Mouse (Mus musculus): Measurements from ENCODE around the gene Stub1. TPM values are rescaled to one million over a fixed set of nuclear protein-coding genes. Genes with fewer than 3 reads are reported as not detected.
"Not testable (repeated sequence)": the region's sequence is repeated elsewhere in the genome, so short reads cannot be mapped to it uniquely, and the experiment has no call there.

The Stub1 gene
- polyA plus RNA-seq, 1 experiment from 2014 or later, result 316 TPM

- not testable (repeated sequence) for H3K36me3 ChIP-seq; H3K27me3 ChIP-seq; ATAC-seq; H3K27ac ChIP-seq; H3K9me3 ChIP-seq; H3K9ac ChIP-seq (replicated peaks); H3K4me3 ChIP-seq (replicated peaks); H3K4me2 ChIP-seq (replicated peaks)
- H3K4me1 ChIP-seq (replicated peaks), result peaks cover 52% of the 10 kb centered on the region
- WGBS, result 55% methylated on average over 2 of the region's 2 CpGs
Measured at GRCm38 (mm10) chr17:25807452-25807851, 25.8 kb downstream of the Stub1 start.

GRCm38 (mm10) chr17:25806507-25806906, 26.7 kb downstream of the Stub1 start:
- peaks cover 52% of the 10 kb centered on the region for H3K4me1 ChIP-seq (replicated peaks)
- 95% methylated on average over 4 of the region's 4 CpGs for WGBS
- ATAC-seq, result no peak

DNA sequence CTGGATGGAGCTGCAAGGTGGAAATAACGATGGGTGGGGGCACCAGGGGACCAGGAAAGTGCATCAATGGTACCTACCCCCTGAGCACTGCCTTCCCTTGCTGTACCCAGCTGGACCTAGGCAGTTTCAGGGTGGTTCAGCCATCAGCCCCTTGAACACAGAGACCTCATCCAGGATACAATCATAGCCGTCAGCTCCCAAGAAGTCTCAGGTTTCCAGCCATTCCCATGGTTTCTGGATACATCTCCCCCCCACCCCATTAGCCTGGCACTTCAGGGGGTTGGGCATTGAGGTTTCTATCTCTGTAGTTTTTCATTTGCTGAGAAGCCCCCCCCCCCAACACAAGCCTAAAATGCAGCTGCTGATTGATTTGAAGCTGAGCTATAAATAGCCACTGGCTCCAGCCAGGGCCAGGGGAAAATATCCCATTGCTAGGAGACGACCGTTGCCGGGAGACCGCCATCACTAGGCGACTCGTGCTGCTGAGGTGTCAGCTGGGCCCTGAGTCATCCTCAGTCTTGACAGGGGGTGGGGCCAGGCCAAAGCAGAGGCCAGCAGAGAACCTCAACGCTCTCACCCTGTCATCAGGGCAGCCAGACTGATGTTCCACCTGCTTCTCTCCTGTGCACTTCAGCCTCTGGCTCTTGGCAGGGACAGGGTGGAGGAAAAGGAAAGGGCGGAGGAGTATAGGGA, 30.2 kb downstream of the Stub1 start:
- H3K4me2 ChIP-seq (replicated peaks), result peak overlapping the region; percentile 52
- 6% methylated on average over 10 of the region's 10 CpGs for WGBS
- ATAC-seq, result peak; percentile 95
- H3K27me3 ChIP-seq, result no peaks in the 10 kb centered on the region
- H3K4me3 ChIP-seq (replicated peaks), result peak overlapping the region; percentile 12; the same call in 1 of the 2 replicates
- H3K27ac ChIP-seq, result peak overlapping the region; percentile 95
- H3K9me3 ChIP-seq, result no peaks in the 10 kb centered on the region
- H3K9ac ChIP-seq (replicated peaks), result peak overlapping the region; percentile 51
- peaks cover 32% of the 10 kb centered on the region for H3K4me1 ChIP-seq (replicated peaks)
- H3K36me3 ChIP-seq, result no peaks in the 10 kb centered on the region

More at GRCm38 (mm10) chr17:25806507-25806906, 26.7 kb downstream of the Stub1 start:
- Histone ChIP-seq H3K36me3 (no peaks in the 10 kb centered on the region), H3K4me2 (replicated peaks) (no peak overlapping the region), H3K9me3 (no peaks in the 10 kb centered on the region), H3K9ac (replicated peaks) (no peak overlapping the region), H3K27me3 (no peaks in the 10 kb centered on the region), H3K27ac (no peak overlapping the region), H3K4me3 (replicated peaks) (no peak overlapping the region)

- no peaks in the 10 kb centered on the region for H3K9me3 ChIP-seq
- H3K4me3 ChIP-seq (replicated peaks), result no peak overlapping the region
- no peaks in the 10 kb centered on the region for H3K36me3 ChIP-seq
- H3K9ac ChIP-seq (replicated peaks), result no peak overlapping the region
- H3K4me2 ChIP-seq (replicated peaks), result no peak overlapping the region
- H3K4me1 ChIP-seq (replicated peaks), result peaks cover 42% of the 10 kb centered on the region
- ATAC-seq, result no peak
- H3K27ac ChIP-seq, result no peak overlapping the region
- whole genome bisulfite sequencing, result 10% methylated on average over 6 of the region's 6 CpGs
- H3K27me3 ChIP-seq, result no peaks in the 10 kb centered on the region
Measured at GRCm38 (mm10) chr17:25801029-25801428, 32.2 kb downstream of the Stub1 start.

GRCm38 (mm10) chr17:25796951-25797369, 36.2 kb downstream of the Stub1 start, which contains the start of gene Metrn:
TSS of gene Metrn (minus strand) at chr17:25797136.
- Histone ChIP-seq H3K4me3 (replicated peaks) (peak within 1 kb of the TSS; percentile 64), H3K4me2 (replicated peaks) (peak within 1 kb of the TSS; percentile 82), H3K27ac (peak within 1 kb of the TSS; percentile 60; the same call in 1 of the 2 replicates), H3K36me3 (no peaks in the 10 kb centered on the region), H3K27me3 (no peaks in the 10 kb centered on the region), H3K9me3 (no peaks in the 10 kb centered on the region), H3K4me1 (replicated peaks) (peaks cover 55% of the 10 kb centered on the region), H3K9ac (replicated peaks) (peak within 1 kb of the TSS; percentile 71)
- WGBS, result under 1% methylated on average over 35 of the region's 35 CpGs
- peak; percentile 57 for ATAC-seq

- no peak for ATAC-seq
- Histone ChIP-seq H3K9ac (replicated peaks) (peak overlapping the region; percentile 71), H3K4me2 (replicated peaks) (peak overlapping the region; percentile 82), H3K27me3 (no peaks in the 10 kb centered on the region), H3K4me1 (replicated peaks) (peaks cover 53% of the 10 kb centered on the region), H3K9me3 (no peaks in the 10 kb centered on the region), H3K27ac (peak overlapping the region; percentile 60; the same call in 1 of the 2 replicates), H3K36me3 (no peaks in the 10 kb centered on the region), H3K4me3 (replicated peaks) (peak overlapping the region; percentile 64)
- WGBS, result under 1% methylated on average over 36 of the region's 37 CpGs
Measured at GRCm38 (mm10) chr17:25796211-25796771, 36.9 kb downstream of the Stub1 start.

DNA sequence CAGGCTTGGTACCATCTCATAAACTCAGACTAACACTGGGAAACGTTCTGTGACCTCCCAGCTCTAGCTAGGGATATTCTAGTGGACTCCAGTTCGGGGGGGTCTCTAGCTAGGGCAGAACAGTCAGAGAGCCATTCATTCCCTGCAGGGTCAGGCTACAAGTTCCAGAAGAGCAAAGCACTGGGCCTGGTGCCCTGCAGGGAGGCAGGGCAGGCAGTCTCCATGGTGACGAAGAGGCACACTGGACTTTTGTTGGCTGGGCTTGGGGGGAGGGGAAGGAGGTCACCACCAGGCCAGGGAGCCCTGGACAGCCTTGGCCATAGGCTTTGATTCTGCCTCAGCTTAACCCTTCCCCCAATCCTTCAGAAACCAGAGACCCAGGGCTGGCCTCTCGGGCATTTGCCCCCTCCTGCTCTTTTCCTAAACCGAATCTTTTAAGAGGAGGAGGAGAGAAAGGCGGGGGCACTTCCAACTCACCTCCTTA, 37.6 kb downstream of the Stub1 start, which contains the start of gene AC134908.4:
TSS of gene AC134908.4 (minus strand) at position 51 of the 484 bp plus-strand sequence.
- peak within 1 kb of the TSS; percentile 71 for H3K9ac ChIP-seq (replicated peaks)
- H3K4me2 ChIP-seq (replicated peaks), result peak within 1 kb of the TSS; percentile 82
- peak within 1 kb of the TSS; percentile 64 for H3K4me3 ChIP-seq (replicated peaks)
- no peak for ATAC-seq
- no peaks in the 10 kb centered on the region for H3K9me3 ChIP-seq
- H3K27me3 ChIP-seq, result no peaks in the 10 kb centered on the region
- 0% methylated on average over 6 of the region's 6 CpGs for WGBS
- peak within 1 kb of the TSS; percentile 91 for H3K27ac ChIP-seq
- H3K4me1 ChIP-seq (replicated peaks), result peaks cover 57% of the 10 kb centered on the region
- H3K36me3 ChIP-seq, result no peaks in the 10 kb centered on the region

DNA sequence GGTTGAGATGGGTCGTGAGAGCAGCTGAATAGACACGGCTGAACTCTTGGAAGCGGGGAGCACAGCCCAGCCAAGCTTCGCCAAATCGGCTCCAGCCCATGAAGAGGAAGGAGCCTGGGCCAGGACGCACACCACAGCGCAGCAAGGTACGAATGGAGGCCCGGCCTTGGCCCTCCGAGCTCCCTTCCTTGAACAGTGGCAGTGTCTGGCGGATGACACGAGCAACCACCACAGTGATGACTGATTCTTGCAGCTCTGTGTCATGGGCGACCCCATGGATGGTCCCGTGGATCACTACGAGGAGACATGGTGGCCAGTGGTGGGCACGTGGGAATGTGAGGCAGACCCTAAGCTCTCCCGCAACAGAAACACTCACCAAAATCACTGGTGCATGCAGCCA, 38.2 kb downstream of the Stub1 start:
- Histone ChIP-seq H3K9ac (replicated peaks) (peak overlapping the region; percentile 71), H3K36me3 (no peaks in the 10 kb centered on the region), H3K27ac (peak overlapping the region; percentile 91), H3K4me2 (replicated peaks) (peak overlapping the region; percentile 82), H3K4me1 (replicated peaks) (peaks cover 61% of the 10 kb centered on the region), H3K4me3 (replicated peaks) (peak overlapping the region; percentile 64), H3K9me3 (no peaks in the 10 kb centered on the region), H3K27me3 (no peaks in the 10 kb centered on the region)
- 39% methylated on average over 17 of the region's 17 CpGs for WGBS
- no peak for ATAC-seq

GRCm38 (mm10) chr17:25794197-25794596, 39.0 kb downstream of the Stub1 start:
- Histone ChIP-seq H3K9me3 (no peaks in the 10 kb centered on the region), H3K4me2 (replicated peaks) (peak overlapping the region; percentile 82), H3K4me1 (replicated peaks) (peaks cover 61% of the 10 kb centered on the region), H3K36me3 (peaks cover 8% of the 10 kb centered on the region; the same call in 1 of the 2 replicates), H3K27ac (peak overlapping the region; percentile 91; the same call in 1 of the 2 replicates), H3K9ac (replicated peaks) (peak overlapping the region; percentile 71), H3K4me3 (replicated peaks) (peak overlapping the region; percentile 64), H3K27me3 (no peaks in the 10 kb centered on the region)
- ATAC-seq, result no peak
- 16% methylated on average over 13 of the region's 13 CpGs for WGBS

- H3K4me3 ChIP-seq (replicated peaks), result peak within 1 kb of the TSS; percentile 79
- peak within 1 kb of the TSS; percentile 81 for H3K9ac ChIP-seq (replicated peaks)
- no peaks in the 10 kb centered on the region for H3K9me3 ChIP-seq
- H3K4me1 ChIP-seq (replicated peaks), result peaks cover 61% of the 10 kb centered on the region
- peaks cover 18% of the 10 kb centered on the region for H3K36me3 ChIP-seq
- WGBS, result 1% methylated on average over 14 of the region's 14 CpGs
- H3K27ac ChIP-seq, result peak within 1 kb of the TSS; percentile 91
- H3K4me2 ChIP-seq (replicated peaks), result peak within 1 kb of the TSS; percentile 82
- H3K27me3 ChIP-seq, result no peaks in the 10 kb centered on the region
- ATAC-seq, result peak; percentile 53
Measured at GRCm38 (mm10) chr17:25792615-25793014, 40.6 kb downstream of the Stub1 start, which contains the start of gene Fam173a. TSS of gene Fam173a (minus strand) at chr17:25792901.

GRCm38 (mm10) chr17:25791843-25792527, 41.2 kb downstream of the Stub1 start:
- peak overlapping the region; percentile 79 for H3K4me3 ChIP-seq (replicated peaks)
- under 1% methylated on average over 45 of the region's 45 CpGs for WGBS
- H3K36me3 ChIP-seq, result peaks cover 24% of the 10 kb centered on the region
- peak overlapping the region; percentile 81 for H3K9ac ChIP-seq (replicated peaks)
- peak overlapping the region; percentile 91 for H3K27ac ChIP-seq
- peak; percentile 73 for ATAC-seq
- peak overlapping the region; percentile 72 for H3K4me2 ChIP-seq (replicated peaks)
- H3K9me3 ChIP-seq, result no peaks in the 10 kb centered on the region
- no peaks in the 10 kb centered on the region for H3K27me3 ChIP-seq
- H3K4me1 ChIP-seq (replicated peaks), result peaks cover 58% of the 10 kb centered on the region

Data from midbrain, embryonic 13.5 days (tissue).